Mouse (Mus musculus): ENCODE measurements around the gene Fbxl7.
A peak's percentile ranks its signal among the peaks of the same experiment; 100 is the strongest.

Gene Fbxl7

DNA sequence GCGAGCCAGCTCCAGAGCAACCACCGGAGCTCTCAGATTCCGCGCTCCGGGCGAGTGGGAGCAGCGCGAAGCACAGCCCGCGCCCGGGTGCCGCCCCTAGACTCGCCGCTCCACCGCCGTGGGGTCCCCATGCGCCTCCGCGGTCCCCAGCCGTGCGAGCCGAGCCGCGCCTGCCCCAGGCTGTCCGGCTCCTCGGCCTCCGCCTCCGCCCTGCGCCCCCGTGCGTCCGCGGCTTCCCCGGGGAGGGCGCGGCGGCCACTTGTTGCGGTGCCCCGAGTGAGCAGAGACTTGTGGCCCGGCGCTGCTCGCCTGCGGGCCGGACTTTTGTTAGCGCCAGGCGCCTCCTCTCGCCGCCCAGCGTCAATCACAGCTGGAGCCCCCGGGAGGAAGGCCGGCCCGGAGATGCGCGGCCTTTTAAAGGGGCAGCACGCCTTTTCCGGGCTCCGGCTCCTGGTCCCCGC lies at the start of gene Fbxl7:
Gene Fbxl7, minus strand, starts transcription at position 330 of the 461 bp plus-strand sequence.
- peak; percentile 99 for DNase-seq

DNA sequence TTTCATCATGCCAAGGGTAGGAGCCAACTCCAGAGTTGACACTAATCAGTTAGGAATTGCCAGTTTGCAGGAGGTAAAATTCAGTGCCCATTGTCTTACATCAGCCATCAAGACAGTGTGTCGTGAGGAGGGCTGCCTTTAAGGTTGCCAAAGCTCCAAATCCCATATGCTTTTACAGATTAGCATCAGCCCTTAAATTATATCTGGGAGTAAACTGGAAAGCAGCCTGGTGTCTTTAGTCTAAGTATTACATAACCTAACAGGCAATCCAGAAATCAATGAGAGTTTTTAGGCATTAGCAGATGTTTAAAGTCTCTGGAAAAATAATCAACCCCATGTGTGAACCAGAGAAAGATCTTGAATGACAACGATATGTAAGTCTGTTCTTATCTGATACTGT lies 26.6 kb upstream of the Fbxl7 start:
- DNase-seq: no peak

DNA sequence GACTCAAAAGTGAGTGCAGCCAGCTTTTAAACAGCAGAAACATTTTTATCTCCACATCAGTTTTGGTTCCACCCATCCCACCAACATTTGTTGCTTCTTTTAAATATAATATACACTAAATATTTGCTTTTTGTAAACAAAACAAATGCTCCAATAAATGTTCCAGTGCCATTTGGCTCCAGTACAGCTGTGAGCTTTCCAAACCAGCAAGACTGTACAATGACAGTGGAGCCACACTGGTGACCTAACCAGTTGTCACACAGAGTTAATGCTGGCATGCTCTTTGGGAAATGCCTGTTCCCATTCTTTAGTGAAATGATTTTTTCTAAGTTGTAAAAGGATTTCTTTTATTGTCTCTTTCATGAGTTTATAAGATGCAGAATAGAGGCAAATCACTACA lies 18.0 kb upstream of the Fbxl7 start:
- no peak for DNase-seq

DNA sequence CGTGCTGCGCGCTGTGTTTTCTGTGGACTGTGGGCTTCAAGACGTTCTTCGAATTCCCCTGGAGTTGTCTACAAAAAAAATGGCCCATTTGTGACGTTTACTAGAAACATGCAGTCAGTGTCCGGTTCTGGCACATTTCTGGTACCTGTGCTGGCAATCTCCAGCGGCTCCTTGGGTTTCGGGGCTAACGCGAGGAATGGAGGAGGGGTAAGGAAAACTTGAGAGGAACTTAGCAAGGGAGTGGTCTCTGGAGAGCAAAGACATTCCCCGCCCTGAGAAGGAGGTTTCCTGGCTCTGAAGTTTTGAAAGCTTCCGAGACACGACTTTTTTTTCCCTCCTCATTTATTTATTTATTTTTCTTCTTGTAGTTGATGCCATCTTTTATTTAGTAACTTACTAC lies 381 bp upstream of the Fbxl7 start:
- DNase-seq: no peak

DNA sequence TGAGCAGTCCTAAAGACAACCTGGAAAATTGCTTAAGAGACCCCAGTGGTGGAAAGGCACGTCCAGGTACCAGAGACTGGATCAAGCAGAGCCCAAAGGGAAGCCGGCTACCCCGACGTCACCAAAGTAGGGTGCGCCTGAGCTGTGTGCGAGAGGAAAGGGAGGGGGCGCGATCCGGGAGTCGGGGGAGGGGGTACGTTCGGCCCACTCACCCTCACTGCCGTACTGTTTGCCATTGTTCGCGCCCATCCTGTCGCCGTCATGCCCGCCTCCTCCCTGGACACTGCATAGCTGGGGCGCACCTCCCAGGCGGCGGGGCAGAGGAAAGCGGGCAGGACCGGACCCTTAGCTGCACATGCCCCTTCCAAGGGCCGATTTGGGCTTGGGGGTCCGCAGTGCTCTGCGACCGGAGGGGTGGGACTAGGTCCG lies 565 bp downstream of the Fbxl7 start:
- peak; percentile 97 for DNase-seq

DNA sequence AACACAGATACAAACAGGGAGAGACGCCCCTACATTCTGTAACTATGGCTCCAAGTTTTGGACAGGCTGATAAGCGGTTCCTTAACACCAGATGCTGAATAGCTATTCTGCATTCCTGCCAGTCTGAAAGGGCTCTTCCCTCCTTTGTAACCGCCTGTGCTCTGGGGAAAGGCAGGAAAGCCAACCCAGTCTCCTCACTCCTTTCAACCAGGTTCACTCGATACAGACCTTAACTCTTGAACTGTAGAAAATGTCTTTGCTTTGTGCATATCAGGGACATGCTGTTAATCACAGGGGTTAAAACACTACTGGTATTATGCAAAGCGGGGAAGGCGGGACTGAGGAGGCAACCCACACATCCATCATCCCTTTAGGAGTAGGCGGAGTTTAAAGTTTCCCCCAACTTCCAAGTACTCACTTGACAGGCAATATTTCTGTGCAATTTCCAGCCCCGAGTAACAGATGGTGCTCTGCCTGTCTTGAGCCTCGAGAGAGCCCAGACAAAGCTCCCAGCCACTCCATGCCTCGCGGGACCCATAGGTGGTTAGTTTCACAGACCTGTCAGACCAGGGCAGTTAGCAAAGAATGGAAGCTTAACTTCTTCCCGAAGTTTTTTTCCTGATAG lies 1.2 kb downstream of the Fbxl7 start:
- DNase-seq: peak; percentile 95

DNA sequence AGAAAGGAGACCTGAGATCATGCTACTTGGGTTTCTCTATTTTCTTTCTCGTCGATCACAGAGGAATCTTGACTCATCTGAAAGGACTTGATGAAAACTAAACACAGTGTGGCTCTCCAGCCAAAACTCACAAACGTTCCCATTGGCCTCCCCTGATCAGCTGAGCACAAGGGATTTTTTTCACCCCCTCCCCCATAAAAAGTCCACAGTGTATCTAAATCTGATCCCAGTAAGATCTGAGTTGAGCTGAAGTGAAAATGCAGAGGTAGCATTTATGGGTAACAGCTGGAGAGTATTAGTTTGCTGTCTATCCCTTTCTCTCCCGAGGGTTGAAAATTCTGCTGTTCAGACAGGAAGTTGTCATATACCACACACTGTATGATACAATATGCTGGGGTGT lies 2.2 kb downstream of the Fbxl7 start:
- DNase-seq: no peak

DNA sequence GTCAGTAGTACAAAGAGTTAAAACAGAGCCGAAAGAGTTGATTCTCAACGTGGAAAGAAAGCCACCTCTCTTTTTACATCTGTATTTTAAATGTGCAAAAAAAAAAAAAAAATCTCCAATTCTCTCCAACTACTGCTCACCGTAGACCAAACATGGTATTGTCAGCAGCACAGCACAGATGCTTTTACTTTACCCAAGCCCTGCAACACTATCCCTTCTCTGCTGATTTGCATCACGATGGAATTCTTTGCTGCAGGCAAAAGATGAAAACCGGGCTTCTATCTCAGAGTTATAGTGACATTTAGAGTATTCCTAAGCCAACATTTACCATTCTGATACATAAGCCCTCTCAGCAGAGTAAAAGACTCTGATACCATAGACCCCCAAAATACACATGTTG lies 5.4 kb downstream of the Fbxl7 start:
- DNase-seq: no peak

DNA sequence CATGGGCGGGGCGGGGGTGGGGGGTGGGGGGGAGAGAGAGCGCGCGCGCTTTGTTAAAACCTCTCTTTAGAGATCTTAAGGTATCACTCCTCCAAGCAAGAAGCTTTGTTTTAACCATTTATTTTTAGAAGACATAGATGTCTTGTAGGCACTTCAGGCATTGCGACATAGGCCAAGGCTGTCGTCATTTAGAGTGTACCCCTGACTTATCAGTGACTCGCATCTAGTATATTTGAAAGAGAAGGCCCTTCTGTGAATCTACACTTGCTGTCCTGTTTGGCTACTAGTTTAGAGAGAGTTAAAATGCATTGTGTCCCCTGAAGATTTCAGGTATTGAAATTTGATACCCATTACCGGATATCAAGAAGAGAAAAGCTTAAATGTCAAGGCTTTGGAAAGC lies 7.2 kb downstream of the Fbxl7 start:
- no peak for DNase-seq

DNA sequence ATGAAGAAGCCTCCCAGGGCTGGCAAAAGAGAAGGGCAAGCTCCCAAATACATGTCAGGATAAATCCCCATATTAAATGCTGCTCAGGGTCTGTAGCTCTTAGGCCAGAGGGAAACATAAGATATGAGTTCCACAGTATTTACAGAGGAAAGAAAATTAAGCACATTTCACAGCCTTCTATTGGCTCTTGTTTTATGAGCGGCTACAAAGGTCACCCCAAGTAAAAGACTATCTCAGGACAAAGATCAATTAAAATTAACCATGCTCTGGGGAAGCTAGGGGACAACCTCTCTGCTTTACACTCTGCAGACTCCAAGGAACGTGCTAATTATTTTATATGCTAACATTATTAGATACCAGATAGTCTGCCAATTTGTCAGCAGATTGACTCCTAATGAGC lies 9.4 kb downstream of the Fbxl7 start:
- DNase-seq: no peak

DNA sequence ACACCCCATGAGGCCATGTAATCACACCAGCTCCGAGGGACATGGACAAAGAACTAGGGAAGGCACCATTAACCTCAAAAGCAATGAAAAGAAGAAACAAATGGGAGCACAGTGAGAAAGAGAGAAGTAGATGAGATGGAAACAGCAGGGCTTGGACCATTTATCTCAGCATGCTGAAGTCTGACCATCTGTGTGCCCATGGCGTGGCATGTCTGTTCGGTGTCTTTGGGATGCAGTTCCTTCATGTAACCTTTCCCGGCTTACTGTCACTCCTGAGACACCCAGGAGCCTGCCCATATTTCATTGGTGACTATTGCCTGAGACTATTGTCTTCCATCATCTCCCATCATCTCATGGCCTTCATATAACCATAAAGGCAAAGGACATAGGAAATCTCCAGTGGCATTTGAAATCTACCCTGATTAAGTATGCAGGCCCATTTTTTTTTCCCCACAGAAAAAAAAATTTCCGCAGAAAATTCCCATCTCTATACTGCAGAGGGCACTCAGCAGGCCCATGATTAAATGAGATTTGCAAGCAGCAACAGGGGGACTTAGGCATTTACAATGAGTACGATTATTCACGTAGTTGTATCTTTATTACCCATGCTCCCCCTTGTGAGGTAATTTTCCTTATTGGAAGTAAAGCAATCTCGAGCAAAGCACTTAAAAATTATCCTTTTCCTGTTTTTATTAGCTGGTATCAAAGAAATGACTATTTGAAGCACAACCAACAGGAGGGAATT lies 15.0 kb downstream of the Fbxl7 start:
- no peak for DNase-seq

DNA sequence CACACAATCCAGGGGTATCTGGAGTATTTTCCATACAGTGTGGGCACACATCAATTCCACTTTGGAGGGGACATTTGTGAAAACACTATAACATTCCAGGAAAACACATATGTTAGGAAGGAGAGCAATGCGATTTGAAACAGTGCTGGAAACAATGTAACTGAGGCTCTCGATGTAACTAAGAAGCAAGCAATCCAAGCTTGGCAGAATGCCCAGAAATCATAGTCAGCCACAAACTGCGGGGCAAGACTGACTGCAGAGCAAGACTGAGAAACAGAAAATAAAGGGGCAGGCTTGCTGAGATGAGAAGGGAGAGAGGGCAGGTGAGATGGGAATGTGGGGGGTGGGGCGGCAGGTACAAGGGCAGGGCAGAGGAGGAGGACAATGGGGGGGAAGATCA lies 19.7 kb downstream of the Fbxl7 start:
- peak; percentile 89 for DNase-seq

DNA sequence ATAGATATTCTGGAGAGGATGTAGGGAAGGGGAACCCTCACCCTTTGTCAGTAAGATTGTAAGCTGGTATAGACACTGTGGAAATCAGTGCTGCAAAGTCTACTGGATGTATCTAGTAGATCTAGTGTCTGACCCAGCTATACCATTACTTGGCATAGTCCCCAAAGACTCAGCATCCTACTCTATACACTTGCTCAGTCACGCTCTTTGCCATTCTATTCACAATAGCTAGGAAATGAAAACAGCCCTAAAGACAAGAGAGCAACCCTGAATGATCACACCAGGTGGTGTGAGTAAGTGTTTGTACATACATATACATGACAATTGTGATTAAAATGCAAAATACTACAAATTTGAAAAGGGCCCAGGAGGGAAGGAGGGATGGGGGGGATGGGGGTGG lies 23.1 kb downstream of the Fbxl7 start:
- DNase-seq: no peak

DNA sequence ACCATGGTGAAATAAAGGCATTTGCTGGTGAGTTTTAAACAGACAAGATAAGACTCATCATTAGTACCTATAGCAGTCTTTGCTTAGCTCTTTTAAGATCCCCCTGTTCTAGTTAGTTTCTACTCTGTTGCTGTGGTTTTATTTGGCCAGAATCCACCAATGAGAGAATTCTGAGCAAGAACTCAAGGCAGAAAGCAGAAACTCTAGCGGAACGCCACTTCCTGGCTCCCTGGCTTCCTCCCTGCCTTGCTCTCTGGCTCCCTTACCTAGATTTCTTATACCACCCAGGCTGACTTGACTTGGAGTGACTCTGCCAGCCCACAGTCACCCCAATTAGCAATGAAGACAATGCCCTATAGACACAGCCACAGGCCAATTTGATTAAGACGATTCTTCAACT lies 26.2 kb downstream of the Fbxl7 start:
- no peak for DNase-seq

DNA sequence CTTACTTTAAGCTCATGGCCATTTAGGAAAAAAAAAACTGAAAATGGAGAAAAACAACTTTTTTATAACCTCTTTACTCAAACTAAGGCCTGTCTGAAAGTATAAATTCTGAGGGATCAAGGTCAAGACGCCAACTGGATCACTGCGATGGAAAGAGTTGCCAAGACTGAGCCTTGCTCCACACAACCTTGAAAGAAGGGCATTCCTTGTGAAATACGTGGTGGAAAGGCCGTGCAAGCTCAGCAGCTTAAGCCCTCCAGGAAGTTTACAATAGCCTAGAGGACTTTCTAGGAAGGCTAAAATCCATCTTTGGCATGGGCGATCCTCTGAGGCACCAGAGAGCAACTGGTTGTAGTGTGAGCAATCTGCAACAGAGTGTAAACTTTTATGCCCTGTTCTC lies 27.9 kb downstream of the Fbxl7 start:
- no peak for DNase-seq

DNA sequence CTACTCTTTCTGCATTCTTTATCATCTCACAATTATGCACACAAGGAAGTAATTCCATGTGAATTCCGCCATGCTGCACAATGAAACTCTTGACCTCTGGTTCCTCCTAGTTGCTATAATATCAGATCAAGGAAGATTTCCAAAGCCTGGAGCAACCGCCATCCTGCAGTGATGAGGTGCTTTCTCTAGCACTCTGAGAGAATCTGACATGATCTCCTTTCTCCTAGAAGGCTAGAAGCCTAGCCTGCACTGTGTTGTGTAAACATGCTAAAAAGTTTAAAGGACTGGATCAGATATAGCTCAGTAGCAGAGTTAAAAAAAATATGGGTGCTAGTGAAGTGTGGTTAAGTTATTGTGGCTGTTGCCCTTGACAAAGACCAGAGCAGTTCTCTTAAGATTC lies 33.2 kb downstream of the Fbxl7 start:
- DNase-seq: no peak

DNA sequence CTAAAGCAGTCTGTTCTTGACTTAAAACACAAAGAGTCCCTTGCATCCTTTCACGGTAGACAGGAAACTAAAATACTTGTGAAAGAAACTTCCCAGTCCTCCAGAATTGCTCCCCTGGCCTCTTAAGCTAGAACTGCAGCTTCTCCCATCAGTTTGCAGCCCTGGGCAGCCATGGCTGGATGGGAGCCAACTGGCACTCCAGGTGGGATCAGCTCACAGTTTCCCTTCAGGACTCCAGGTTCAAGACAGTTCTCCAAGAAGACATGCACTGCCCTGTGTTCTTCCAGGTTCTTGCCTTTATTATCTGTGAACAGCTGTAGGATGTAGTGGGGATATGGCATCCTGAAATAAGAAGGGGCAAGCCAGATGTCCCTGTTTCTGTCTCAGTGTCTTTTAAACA lies 45.8 kb downstream of the Fbxl7 start:
- peak; percentile 85 for DNase-seq

DNA sequence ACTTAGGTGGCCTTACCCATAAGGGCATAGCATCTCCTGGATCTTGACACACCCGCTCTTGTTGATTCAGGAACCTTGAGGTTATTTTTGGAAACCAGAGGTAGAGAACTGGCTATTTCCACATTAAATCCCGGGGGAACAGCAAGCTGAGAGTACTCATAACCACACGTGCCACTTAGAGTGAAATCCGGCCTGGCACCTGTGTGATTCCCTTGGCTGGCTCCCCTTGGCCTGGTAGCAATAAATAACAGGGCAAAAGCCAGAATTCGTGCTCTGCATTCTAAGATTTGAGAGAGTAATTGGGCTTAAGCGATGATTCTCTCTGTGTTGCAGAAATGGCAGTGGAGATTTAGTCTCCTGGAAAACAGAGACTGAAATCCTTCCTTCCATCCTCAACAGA lies 53.2 kb downstream of the Fbxl7 start:
- DNase-seq: no peak

DNA sequence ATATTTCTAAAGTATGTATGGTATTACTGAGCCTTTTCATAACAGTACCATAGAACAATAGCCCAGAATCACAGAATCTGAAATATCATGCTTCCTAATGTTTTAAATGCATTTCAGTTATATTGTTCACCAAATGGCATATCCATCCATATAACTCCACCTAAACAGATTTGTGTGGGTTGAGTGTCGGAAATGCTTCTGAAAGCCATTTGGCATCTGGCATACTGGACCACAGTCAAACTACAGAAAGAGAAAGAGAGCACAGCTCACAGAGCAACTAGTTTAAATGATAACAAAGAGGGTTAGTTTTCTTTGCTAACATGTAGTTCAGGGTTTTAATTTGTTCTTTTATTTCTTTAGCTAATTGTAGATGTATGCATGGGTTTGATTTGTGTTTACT lies 57.0 kb downstream of the Fbxl7 start:
- DNase-seq: no peak

DNA sequence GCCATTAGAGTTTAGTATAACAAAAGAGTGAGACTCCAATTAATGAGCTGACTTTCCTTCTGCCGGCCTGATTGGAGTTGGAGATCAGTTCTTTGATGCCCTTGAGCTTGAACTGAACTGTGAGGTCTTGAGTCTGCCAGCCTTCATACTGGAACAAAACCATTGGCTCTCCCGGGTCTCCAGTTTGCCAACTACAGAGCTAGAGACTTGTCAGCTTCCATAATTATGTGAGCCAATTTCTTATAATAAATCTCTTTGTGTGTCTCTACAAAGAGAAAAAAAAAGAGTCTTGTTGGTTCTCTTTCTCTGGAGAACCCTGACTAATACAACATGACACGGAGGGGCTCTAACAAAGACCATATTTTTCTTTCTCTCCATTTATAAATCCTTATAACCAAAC lies 58.2 kb downstream of the Fbxl7 start:
- DNase-seq: peak; percentile 78

DNA sequence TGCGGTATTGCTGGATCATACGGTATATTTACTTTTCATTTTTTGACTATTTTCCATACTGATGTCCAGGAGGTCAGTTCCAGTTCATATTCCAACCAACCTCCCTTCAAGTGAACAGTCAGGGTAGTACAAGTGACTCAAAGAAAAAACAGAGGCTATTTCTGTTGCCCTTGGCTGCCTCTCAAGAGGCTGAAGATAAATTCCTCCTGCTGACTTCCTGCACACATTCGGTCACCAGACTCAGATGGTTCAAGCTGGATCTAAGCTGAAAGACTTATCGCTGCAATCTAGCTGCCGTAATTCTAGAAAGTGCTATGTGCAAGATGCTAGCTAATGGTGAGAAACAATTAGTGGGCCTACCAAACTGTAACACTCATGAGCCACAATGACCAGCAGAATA lies 61.0 kb downstream of the Fbxl7 start:
- DNase-seq: peak; percentile 93

DNA sequence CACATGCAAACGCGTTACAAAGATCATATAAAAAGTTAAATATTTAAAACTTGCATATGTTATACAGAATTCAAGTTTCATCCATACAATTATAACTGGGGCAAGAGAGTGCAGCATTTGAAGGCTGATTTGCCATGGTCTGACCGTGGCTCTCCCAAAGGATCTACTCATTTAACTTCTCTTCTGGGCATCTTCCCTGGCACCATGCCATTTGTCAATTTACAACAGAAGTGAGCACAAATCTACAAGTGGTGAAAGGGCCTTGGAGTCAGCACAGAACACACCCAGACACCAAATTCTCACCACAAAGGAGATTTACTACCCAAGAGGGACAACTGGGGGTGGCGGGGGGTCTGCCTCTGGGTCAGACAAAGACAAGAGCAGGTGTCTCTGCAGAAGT lies 64.2 kb downstream of the Fbxl7 start:
- peak; percentile 79 for DNase-seq

DNA sequence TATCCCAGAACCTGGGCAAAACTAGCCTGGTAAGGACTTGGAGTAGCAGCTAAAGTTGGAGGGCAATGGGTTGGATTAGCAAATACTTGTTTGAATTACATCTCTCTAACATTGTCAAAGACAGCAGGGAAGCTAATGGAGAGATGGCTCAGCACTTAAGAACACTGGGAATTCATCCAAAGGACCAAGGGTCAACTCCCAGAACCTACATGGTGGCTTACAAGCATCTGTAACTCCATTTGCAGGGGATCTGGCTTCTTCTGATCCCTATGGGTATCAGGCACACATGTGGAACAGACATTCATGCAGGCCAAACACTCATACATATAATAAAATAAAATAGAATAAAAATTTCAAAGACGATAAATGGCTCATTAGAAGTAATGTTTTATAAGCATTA lies 78.4 kb downstream of the Fbxl7 start:
- DNase-seq: peak; percentile 79

DNA sequence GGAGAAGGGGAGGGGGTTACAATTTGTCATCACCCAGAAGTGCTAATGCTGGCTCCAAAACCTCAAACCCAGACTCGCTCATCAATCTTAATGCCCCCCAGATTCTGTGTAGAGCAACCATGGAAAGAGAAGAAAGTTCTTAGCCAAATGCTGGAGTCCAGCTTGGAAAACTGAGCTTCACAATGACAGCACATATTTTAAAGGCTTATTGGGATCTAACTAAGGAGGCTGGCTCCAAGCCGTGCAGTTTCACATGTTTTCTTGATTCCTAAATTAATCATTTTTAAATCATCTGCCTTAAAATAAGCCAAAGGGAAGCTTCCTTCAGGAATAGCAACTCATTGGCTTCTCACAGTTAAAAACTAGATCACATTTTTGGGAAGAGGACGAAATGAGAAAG lies 82.5 kb downstream of the Fbxl7 start:
- no peak for DNase-seq

DNA sequence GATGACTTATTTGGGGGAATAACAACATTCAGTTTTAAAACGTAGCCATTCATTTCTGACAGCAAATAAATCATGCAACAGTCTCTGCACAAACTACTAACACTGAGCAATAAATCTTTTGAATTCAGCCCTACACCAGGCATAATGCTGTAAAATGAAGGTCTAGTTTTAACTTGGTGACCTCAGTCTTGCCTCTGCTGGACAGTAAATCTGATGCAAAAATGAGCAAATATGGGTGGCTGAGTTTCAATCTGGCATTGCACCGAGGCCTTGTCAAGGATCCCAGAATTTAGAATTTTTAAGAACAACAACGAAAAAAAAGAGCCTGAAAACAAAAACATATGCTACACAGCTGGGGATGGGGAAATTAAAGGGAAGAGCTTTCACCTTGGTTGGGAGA lies 85.8 kb downstream of the Fbxl7 start:
- DNase-seq: no peak

Data from heart, adult 11 months (tissue).